Mouse (Mus musculus) MEL-GATA-1-ER (cell line): Measurements from ENCODE around the gene Tmem150c.

ENCODE experiments used
- DNase-seq: peaks from one replicate; pipeline ENCODE4 v3.0.0-alpha.2; 2012; ENCODE audit warnings: low read depth; ENCODE audit errors: extremely low read depth

The Tmem150c gene

DNA sequence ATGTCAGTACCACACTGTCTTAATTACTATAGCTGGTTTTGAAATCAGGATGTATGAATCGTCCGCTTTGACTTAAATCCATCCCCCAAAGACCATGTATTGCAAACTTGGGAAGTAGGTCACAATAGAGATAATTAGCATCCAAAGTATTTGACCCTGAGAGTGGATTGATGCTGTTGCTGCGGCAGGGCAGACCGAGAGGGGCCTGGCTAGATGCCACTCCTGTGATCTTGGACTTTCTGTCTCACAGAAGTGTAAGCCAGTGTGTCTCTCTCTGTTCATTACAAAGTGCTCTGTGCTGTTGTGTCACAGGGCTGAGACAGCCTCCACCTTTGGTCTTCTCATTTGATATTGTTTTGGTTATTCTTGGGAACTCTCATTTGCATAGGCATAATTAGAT lies 12.5 kb upstream of the Tmem150c start:
- DNase-seq, result no peak

DNA sequence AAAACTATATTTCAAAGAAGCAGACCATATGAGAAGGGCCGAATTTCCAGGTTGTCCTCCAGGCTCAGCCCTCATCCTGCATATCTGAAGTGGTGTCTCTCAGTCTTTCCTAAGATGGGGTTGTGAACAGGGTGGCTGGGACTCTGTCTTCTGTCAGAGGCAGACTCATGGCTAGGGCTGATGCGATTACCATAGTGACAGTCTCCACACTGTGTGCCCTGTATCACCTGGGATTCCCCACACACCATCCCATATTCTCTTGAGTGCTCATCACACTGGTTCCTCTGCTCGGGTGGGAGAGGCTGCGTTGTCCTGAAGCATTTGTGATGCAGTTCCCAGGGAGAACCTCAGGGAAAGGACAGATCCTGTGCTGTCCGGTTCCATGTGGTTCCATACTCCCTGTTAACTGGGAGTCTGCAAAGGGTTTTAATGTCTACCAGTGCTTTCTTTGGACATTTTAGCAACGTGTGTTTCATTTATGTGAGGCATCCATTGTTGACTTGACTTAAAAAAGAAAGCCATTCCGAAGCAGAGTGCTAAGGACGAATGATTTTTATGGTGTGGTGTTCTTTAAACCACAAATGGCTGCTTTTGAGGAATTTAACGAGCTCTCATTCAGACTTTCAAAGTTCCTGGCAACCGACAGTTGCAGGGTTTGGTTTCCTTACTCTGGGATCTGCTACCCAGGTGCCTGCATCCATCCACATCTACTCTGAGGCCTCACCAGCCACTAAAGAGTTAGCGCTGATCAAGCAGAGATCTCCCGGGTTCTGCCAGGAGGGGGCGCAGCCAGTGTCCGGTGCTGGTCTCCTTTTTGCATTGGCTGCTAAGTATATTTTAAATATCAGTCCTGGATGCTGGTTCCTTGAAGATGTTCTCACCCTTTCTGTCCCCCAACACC lies 7.2 kb upstream of the Tmem150c start:
- no peak for DNase-seq

DNA sequence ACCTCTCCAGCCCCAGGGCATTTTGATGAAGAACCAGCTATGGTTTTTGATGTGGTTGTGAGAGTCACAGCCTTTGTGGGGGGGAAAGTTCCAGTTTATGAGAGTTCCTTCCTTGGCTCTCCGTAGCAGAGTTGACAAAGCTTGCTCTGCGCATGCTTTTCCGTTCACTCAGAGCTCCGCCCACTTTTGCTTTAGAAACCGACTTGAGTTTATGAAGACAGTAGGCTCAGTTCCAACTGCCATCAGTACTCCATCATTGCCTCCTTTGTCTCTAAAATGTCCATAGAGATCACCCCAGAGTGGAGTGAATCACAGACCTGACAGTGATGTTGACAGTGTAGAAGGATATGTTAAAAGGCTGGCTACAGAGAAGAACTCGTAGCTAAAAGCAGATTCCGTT lies 3.8 kb upstream of the Tmem150c start:
- no peak for DNase-seq

DNA sequence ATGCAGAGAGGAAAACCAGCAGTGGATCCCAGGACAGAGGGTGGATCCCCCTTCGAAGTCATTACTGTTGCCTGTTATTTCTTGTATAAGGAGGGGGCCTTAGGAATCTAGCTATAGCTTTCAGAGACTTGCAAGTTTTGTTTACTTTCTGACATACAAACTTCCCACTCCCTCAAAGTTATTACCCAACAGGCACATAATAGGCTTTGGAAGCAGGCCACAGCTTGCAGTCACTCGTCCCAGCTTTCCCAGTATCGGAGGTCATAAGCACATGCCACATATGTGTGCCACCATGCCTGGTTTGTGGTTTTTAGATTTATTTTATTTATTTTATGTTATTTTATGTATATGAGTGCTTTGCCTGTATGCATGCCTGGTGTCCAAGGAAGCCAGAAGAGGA lies 3.2 kb upstream of the Tmem150c start:
- no peak for DNase-seq

DNA sequence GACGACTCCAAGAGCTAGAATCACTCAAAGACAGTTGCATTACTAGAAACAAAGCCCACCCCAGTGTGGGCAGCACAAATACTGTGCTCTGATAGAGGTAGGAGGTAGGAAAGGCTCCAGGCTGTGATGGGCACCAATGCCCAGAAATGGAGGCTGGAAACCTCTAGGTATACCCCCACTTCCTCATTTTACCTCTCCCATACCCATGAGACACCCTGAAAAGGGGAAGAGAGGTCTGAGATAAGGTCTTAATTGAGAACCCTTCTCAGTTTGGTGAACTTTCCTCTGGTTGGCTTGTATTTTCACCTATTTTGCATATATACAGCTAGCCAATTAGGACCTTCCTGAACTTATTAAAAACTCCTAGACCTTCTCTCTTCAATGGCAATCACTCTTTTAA lies 2.4 kb upstream of the Tmem150c start:
- peak; percentile 56 for DNase-seq

DNA sequence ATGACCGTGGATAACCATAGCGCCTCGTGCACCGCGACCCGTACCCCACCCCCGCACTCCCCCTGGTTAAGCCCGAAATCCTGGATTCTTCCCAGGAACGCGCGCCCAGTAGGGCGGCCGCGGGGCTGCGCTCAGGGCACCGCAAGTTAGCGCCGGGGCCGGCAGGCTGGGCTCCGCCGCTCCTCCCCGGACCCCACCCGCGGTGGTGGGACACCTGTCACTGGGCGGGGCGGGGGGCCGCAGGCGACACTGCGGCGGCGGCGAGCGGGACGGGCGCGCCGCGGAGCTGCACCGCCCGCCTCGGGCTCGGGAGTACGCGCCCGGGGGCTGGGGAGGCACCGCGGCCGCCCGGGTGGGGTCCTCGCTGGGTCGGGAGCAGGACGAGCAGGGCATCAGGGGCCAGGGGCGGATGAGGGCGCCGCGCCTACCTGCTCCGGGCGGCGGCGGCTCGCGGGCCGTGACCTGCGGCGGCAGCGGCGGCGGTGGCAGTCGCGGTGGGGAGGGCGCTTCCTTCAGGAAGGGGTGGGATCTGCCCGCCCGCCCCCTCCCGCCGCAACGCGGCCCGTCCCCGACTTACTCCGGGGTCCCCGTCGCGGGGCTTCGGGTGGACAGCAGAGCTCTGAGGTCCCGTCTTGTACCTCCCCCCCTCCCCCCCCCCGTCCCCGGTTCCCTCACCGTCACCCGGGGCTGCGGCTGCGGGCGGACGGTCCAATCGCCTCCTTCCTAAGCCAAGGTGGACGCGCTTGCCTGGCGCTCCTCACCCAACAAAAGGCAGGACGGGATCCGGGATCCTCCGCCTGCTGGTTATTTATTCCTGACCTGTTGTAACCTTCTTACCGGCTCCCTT lies 594 bp downstream of the Tmem150c start:
- DNase-seq, result no peak

DNA sequence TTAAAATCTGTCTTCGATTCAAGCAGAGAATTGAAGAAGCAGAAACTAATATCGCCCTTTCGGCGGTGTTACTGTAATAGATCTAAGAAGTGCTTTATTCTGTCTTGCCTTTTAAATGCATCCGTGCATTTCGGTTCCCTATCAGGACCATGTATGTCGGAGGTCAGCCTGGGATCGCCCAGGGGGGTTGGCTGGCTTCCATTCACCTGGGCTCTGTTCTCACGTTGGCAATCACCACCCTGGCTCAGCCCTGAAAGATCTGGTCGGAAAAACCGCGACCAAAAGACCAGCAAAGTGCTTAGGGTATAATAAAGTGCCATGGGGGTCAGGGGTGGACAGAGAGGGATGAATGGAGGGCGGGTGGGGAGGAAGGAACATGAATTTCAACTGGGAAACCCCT lies 1.3 kb downstream of the Tmem150c start:
- no peak for DNase-seq

DNA sequence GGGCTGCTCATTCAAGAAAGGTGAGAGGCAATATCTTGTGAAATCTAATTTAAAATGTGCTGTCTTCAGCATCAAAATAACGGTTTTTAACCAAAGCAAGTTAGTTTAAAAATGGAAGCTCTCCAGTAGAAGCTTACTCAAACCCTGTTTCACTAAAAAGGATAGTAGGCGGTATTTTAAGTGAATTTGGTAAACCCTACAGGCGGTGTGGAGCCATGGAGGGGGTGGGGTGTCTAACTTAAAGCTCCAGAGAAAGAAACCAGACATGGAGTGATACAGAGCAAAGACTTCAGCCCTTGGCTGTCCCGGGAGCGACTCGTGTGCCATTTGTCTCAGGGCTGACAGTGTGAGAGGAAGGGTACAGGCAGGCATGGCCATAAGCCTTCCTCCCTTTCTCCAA lies 4.0 kb downstream of the Tmem150c start:
- no peak for DNase-seq

DNA sequence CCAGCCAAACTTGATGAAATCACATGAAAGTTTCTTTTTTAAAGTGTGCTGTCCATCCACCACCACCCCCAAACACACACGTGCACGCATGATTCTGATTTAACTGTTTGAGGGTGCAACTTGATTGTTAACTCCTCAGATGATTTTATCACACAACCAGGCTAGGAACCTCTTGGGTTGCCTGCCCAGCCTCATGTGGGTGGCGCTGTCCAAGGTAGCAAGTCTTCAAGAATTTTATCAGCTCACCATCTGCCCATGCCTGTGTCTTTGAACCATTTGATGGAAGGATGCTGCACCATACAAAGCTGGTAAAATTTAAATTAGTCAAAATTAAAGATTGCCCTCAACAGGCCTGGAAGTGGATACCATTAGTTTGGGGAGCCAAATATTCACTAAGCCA lies 9.6 kb downstream of the Tmem150c start:
- DNase-seq, result no peak

DNA sequence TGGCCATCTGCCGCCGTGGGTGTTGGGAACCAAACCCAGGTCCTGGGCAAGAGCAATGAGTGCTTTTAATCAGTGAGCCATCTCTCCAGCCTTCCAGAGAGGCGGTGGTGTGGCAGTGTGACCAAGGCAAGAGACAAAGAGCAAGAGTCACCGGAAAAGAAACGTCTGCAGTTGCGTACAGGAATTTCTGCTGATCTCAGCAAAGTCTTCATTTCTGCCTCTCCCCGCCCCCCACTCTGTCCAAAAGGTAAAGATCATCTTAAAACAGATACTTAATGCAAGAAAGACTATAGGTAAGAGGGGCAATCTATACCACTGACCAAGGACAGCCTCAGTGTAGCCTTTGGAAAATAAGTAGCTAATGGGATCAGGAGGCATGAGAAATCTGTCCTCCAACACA lies 14.8 kb downstream of the Tmem150c start:
- DNase-seq, result no peak

DNA sequence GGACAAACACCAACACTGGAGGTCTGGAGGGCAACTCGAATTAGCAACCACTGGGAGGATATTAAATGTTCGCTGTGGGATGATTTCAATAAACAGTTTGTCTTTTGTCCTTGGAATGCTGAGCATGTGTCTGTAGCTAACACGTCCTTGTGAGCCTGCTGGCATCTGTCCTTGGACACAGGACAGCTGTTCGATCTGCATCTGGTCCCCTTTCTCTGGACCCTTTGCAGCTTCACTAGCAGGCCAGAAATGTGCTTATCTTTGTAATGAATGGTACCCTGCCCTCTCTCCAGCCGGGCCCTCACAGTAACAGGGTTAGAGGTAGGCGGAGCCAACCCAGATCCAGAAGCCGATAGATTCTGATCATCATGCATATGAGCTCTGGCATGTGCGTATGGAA lies 32.3 kb downstream of the Tmem150c start:
- DNase-seq, result no peak

DNA sequence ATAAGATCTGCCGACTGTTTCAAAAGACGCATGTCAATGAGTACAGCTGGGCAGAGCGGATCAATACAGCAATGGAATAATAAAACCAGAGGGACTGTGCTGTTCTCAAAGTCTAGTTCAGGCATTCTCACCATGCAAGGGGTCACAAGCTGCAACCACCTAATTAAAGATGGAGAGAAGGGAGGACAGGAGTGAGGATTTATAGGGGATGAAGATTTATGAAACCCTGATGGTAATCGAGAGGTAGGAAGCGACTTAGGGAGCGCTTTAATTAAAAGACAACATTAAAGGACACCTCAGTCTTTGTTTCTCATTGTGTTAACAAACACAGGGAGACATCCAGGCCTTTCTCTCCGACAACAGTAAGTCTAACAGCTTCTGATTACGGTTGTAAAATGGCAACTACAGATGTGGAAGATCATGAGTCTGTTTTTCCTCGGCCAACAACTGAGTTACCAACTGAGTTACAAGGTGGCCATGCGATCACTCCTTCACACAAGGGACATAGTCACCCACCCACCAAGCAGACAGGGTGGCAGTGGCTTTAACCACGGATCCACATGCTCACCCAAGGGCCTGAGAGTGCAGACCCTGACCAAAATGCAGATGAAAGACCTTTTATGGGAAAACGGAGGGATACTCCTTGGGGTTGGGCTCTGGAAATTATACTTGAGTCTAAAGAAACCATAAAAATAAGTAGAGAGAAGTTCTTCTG lies 34.0 kb downstream of the Tmem150c start:
- DNase-seq, result no peak

DNA sequence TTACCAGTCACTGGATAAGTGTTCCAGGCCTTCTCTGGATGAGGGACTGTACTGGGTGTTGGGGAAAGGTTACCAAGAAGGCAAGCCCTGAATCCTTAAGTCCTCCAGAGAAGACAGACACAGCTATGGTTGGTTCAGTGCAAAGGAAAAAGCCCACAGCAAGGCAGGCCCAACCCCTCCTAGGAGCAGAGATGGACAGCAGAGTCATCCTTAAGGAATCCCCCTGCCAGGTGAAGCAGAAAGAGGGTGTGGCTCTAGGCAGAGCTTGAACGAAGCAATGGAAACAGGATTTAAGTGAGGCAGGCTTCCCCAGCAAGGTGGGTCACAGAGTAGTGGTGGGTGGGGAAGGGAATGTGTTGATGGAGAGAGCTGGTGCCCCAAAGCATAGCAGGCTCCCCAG lies 35.1 kb downstream of the Tmem150c start:
- DNase-seq, result no peak

DNA sequence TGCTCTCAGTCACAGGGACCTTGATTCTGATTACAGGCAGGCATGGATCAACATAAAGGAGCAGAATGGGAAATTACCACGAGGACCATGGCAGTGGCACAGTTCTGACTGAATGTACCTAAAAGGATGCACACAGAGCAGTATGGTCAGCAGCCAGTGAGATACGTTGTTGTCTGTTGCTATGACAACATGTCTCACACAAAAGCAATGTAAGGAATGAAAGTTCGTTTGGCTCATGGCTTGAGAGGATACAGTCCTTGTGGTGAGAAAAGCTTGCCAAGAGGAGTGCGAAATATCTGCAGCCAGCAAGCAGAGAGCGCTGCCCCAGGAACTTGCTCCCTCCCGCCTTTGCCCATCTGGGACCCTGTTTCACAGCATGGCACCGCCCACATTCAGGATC lies 36.3 kb downstream of the Tmem150c start:
- DNase-seq, result no peak

DNA sequence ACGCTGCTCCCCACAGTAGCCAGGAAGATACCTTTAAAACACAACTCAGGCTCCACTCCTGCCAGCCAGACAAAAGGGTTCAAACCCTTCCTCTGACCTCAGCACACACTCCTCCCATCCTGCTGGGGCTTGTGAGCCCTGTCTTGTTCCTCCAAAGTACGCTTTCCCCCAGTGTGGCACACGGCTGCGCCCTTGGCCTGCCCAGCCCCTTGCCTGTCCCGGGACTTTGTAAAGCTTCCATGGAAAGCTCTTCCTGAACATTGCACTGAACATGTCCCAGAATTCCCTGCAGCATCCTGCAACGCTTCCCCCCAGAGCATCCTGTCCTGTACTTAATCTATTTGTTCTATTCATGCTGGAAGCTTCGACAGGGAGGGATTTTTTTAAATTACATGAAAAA lies 38.4 kb downstream of the Tmem150c start:
- DNase-seq, result no peak

DNA sequence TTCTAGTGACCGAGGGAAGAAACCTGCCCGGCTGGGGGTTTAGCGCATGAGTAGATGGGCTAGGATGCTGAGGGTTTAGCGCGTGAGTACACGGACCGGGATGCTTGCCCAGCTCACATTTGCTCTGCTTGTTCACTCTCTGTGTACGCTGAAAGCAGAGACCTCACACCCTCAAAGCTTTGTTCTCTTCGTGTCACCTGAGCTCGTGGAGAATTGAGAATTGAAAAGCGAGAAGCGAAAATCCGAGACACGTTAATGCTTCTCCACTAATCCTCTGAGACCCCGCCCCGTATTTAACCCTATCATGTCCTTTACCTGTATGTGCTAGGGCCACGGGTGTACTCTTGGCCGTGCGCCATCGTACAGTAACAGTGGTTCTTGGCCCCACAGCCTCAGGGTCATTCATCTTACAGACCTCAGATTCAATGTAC lies 38.9 kb downstream of the Tmem150c start:
- DNase-seq, result no peak

DNA sequence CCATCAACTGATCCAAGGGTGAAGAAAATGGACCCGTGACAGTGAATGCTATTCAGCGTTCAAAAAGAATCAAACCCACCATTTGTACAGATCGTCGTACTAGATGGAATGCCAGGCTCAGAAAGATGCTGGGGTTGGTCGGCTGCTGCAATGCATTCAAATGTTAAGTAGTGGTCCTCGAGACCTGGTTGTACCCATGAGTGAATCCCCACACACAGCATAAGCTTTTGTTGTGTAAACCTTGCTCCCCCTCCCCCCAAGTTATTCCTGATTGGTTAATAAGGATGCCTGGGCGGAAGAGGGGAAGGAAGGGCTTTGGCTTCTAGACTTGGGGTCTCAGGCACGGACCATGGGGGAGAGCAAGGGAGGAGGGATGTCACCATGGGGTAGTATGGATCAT lies 40.3 kb downstream of the Tmem150c start:
- DNase-seq, result no peak

DNA sequence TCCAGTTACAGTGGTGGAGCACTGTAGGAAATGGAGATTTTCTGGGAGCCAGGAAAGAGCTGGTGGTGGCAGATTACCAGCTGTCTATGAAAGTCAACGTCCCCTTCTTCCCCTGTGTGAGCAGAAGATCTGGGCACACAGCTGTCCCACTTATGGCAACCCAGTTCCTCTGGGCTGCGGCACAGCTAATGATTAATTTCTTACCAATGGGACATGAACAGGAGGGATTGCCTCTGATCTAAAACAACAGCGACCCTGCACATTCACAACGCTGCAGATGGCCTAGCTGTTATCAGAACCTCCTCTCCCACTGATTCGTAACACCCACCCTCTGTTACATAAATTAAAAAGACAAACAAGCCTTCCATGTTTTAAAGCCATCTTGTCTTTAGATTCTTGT lies 46.2 kb downstream of the Tmem150c start:
- DNase-seq, result no peak

DNA sequence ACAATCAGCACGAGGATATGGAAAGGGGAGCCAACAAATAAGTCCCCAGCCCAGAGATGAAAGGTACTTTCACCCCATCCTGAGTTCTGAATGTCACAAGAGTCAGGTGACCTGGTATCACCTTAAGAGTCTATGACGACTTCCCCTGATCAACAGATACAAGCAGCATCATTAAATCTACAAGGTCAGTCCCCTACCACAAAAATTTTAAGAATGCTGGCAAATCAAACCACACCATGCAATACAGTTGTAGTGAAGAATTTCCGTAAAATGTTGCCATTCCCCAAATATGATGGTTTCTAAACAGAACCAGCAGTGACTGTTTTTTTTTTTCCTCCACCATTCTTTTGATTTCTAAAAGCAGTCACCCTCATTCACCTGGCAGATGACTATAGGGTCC lies 49.0 kb downstream of the Tmem150c start:
- DNase-seq, result no peak

DNA sequence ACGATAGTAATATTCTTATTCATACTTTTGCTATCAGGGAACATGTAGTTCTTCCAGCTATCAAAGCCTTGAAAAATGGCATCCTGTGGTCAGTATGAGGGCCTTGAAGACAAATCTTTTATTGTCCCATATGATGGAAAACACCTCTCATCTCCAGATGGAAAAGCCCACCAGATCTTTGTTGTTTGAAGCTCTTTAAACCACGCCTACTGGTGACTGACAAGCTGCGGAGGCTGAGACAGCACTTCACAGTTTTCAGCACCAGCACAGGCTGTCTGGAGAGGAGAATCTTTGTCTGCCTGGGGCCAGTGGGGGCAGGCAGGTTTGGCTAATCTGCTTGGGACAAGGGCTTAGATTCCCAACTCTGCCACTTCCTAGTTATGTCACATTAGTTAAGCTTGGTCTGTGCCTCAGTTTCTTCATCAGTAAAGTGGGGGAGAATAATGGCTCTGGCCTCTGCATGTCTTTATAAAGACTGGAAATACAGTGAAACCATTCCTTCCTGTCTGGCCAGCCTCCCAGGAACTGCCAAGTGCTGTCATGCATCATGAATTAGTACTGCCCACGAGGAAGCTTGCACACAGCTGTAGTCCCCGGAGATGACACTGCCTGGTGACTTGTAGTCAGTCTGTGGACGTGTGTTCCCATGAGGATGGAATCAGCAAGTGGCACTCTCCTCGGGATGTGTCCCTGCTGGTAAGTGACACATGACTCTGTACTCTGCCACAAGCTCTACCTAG lies 49.9 kb downstream of the Tmem150c start:
- no peak for DNase-seq

DNA sequence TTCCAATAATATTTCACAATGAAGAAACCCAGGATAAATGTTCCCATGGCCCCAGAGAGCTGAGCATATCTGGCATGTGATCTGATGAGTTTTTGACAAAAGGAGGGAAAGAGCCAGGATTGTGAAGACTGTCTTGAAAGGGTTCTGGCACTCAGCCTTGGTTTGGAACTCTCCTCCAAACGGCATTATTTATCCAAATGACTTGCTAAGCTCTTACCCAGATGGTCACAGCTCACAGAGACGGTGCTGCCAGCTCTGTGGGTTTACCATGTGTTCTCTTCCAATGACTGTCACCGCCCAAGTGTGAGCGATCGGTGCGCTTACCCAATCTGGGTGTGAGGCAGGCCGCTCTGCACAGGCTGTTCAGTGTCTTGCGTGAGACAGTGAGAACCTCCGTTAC lies 50.7 kb downstream of the Tmem150c start:
- DNase-seq, result no peak
